Mouse (Mus musculus): ENCODE results near the gene Ciapin1.

DNA sequence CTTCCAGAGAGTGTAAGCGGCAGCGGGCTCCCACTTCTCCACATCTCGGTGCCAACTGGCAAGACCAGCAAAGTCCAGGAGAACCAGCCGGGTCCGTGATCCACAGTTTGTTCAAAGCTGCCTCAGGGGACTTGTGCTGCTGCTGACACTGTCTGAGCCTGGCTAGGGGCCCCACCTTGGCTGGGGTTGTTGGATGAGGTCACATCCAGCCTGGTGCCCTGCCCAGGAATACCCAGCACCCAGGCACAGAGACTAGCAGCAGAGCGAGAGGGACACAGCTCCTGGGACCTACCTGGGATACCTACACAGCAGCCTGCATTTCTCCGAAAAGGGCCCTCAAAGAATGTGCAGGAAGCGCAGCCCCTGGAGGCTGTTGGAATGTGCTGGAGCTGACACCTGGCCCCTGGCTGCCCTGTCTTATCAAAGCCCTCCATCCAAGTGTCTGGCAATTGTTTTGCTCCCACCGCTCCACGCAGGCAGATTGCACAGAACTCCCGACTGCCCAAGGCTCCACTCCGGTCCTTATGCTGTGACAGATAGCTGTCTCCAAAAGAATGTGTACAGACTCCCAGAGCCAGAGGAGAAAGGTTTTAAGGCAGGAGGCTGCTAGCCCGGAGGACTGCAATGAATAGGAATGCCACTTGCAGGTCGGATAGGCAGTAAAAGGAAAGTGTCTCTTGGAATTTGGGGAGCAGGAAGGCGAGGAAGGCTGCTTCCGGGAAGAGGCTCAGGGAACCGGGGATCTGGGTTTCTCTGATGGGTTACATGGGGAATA is 37.1 kb upstream of the Ciapin1 start:
- TF ChIP-seq CTCF (IDR thresholded peaks at IDR 0.05; ENCODE audit: extremely low read depth, insufficient read length, insufficient replicate concordance, low read depth, low read length) = no peak
- peak; percentile 9; the same call in 1 of the 2 replicates for TF ChIP-seq POLR2A (IDR thresholded peaks at IDR 0.05; ENCODE audit: low read depth, low read length)
